Mouse (Mus musculus) spleen, adult 12 weeks (tissue): ENCODE data around the gene Selenop.

Experiments
- DNase-seq: peaks from one replicate; pipeline ENCODE4 v3.0.0; 2022; ENCODE audit warnings: low spot score

Gene Selenop

GRCm38 (mm10) chr15:3271216-3271615 lies 2.9 kb downstream of the Selenop start:
- DNase-seq = no peak

- DNase-seq = no peak
Observed at GRCm38 (mm10) chr15:3273191-3273590, 4.8 kb downstream of the Selenop start.

GRCm38 (mm10) chr15:3277391-3277790 lies 9.0 kb downstream of the Selenop start:
- no peak for DNase-seq

GRCm38 (mm10) chr15:3279242-3279641 lies 10.9 kb downstream of the Selenop start:
- no peak for DNase-seq

- DNase-seq = no peak
Observed at GRCm38 (mm10) chr15:3281216-3281615, 12.9 kb downstream of the Selenop start.

GRCm38 (mm10) chr15:3281737-3282136 lies 13.4 kb downstream of the Selenop start:
- no peak for DNase-seq

GRCm38 (mm10) chr15:3286032-3286431 lies 17.7 kb downstream of the Selenop start:
- DNase-seq = no peak

- no peak for DNase-seq
Observed at GRCm38 (mm10) chr15:3290435-3290834, 22.1 kb downstream of the Selenop start.

- no peak for DNase-seq
Observed at GRCm38 (mm10) chr15:3293477-3293876, 25.1 kb downstream of the Selenop start.

- DNase-seq = no peak
Observed at GRCm38 (mm10) chr15:3295986-3296385, 27.6 kb downstream of the Selenop start.

- DNase-seq = no peak
Observed at GRCm38 (mm10) chr15:3297615-3298014, 29.3 kb downstream of the Selenop start.

GRCm38 (mm10) chr15:3300361-3301100 lies 32.2 kb downstream of the Selenop start:
- no peak for DNase-seq

- DNase-seq = no peak
Observed at GRCm38 (mm10) chr15:3303426-3303825, 35.1 kb downstream of the Selenop start, which contains the start of gene Ccdc152. TSS of gene Ccdc152 (minus strand) at chr15:3303526.

GRCm38 (mm10) chr15:3309856-3310255 lies 41.5 kb downstream of the Selenop start:
- DNase-seq = no peak

GRCm38 (mm10) chr15:3312937-3313336 lies 44.6 kb downstream of the Selenop start:
- DNase-seq = no peak

- no peak for DNase-seq
Observed at GRCm38 (mm10) chr15:3316617-3317016, 48.3 kb downstream of the Selenop start.

GRCm38 (mm10) chr15:3319929-3320328 lies 51.6 kb downstream of the Selenop start:
- DNase-seq = no peak

- no peak for DNase-seq
Observed at GRCm38 (mm10) chr15:3323041-3323440, 54.7 kb downstream of the Selenop start.
